In genomic region chr17:63534576-63535265, GRCm38 (mm10) we compare ENCODE assay signal across 24 mouse cellular contexts.
"Had no signal": no experiment of that assay in that cellular context is flagged by ENCODE, and none has a peak within 500 bp of the region (broad histone marks: within the 10 kb centered on the region; RNA-seq: fewer than 3 reads in every experiment).

No protein-coding gene starts in this region.

- ATAC-seq: hindbrain, postnatal 0 days; intestine, postnatal 0 days; liver, embryonic 12.5 days had no signal

- H3K9ac ChIP-seq: heart, embryonic 13.5 days; heart, embryonic 15.5 days; hindbrain, embryonic 13.5 days; hindbrain, embryonic 15.5 days; limb, embryonic 13.5 days; limb, embryonic 15.5 days; liver, embryonic 12.5 days; liver, embryonic 14.5 days had no signal

- H3K9me3 ChIP-seq: heart, embryonic 13.5 days; heart, embryonic 15.5 days; hindbrain, embryonic 13.5 days; hindbrain, embryonic 15.5 days; limb, embryonic 13.5 days; limb, embryonic 15.5 days; liver, embryonic 12.5 days had no signal

- H3K4me2 ChIP-seq: heart, embryonic 13.5 days; heart, embryonic 15.5 days; hindbrain, embryonic 13.5 days; hindbrain, embryonic 15.5 days; limb, embryonic 13.5 days; limb, embryonic 15.5 days; liver, embryonic 12.5 days had no signal

- H3K27ac ChIP-seq: gastrocnemius, adult 2 months; heart, adult 2 months; heart, embryonic 13.5 days; heart, embryonic 15.5 days; hindbrain, embryonic 13.5 days; hindbrain, embryonic 15.5 days; hindbrain, postnatal 0 days; layer of hippocampus, adult 2 months; left cerebral cortex, adult 2 months; limb, embryonic 13.5 days; limb, embryonic 15.5 days; liver, embryonic 12.5 days; liver, embryonic 14.5 days had no signal

- H3K27me3 ChIP-seq: heart, embryonic 13.5 days; heart, embryonic 15.5 days; hindbrain, embryonic 13.5 days; hindbrain, embryonic 15.5 days; limb, embryonic 13.5 days; limb, embryonic 15.5 days; liver, embryonic 12.5 days had no signal

- H3K4me3 ChIP-seq: gastrocnemius, adult 2 months; heart, adult 2 months; heart, embryonic 13.5 days; heart, embryonic 15.5 days; hindbrain, embryonic 13.5 days; hindbrain, embryonic 15.5 days; layer of hippocampus, adult 2 months; left cerebral cortex, adult 2 months; limb, embryonic 13.5 days; limb, embryonic 15.5 days; liver, embryonic 12.5 days had no signal

- DNase-seq: gastrocnemius, adult 2 months; gastrocnemius, postnatal 10 days; gastrocnemius, postnatal 25 days; heart, adult 2 months; heart, postnatal 14 days; heart, postnatal 36 days; kidney, adult 18-20 months; kidney, adult 8-10 months; kidney, postnatal 10 days; kidney, postnatal 25 days; kidney, postnatal 4 days; left cerebral cortex, postnatal 4 days had no signal

- H3K4me1 ChIP-seq: heart, embryonic 13.5 days; heart, embryonic 15.5 days; limb, embryonic 15.5 days; liver, embryonic 12.5 days had no signal

- H3K36me3 ChIP-seq: heart, embryonic 13.5 days; heart, embryonic 15.5 days; hindbrain, embryonic 13.5 days; hindbrain, embryonic 15.5 days; limb, embryonic 13.5 days; limb, embryonic 15.5 days; liver, embryonic 12.5 days had no signal
